ENCODE assay signal across 10 mouse cellular contexts in the genomic region with DNA sequence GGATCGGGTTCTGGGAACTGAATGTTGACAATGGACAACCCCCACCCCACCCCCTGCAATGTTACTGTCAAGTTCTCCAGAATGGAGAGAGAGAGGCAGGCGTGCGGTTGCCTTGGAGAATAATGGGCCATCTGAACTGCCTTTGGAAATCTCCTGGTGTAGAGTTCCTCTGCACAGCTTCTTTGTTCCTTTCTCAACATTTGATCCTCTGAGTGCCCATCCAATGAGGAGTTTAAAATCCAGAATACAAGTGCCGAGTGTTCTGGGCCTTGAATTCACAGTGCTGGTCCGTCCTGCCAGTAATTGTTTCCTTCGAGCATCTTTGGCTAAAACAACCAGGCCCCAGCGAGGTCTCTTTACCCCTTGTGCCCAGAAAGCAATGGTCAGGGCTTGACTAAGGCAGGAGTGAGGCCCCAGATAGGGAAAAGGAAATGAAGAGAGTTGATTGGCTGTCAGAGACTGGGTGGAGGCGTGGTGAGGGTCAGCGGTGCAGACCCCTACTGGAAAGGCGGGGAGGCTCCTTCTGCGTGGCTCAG. TPM values are rescaled to one million over a fixed set of nuclear protein-coding genes. Genes with fewer than 3 reads are reported as not detected.
DNase-seq lines count a peak whose midpoint lies in the region; ATAC-seq and TF ChIP-seq lines count a peak whose summit lies in the region.
"Had no signal": no experiment of that assay in that cellular context is flagged by ENCODE, and none has a peak within 500 bp of the region (broad histone marks: within the 10 kb centered on the region; RNA-seq: fewer than 3 reads in every experiment).

No protein-coding gene starts in this region.

- peaks cover 12% of the 10 kb centered on the region; the same call in 1 of the 2 replicates for H3K36me3 ChIP-seq in liver, adult 2 months (ENCODE audit: control insufficient read depth, insufficient read depth, low read length)
- H3K36me3 ChIP-seq in embryonic facial prominence, embryonic 12.5 days: no peaks in the 10 kb centered on the region
- H3K36me3 ChIP-seq in neural tube, embryonic 12.5 days: no peaks in the 10 kb centered on the region
- H3K36me3 ChIP-seq: heart, embryonic 13.5 days had no signal

- H3K4me1 ChIP-seq in liver, adult 2 months (ENCODE audit: control insufficient read depth, insufficient read depth, low read length): peaks cover 49% of the 10 kb centered on the region
- peaks cover 10% of the 10 kb centered on the region for H3K4me1 ChIP-seq in embryonic facial prominence, embryonic 12.5 days
- H3K4me1 ChIP-seq in neural tube, embryonic 12.5 days: peaks cover 10% of the 10 kb centered on the region; the same call in 1 of the 2 replicates

- peak overlapping the region; percentile 61 for H3K27ac ChIP-seq in liver, adult 2 months (replicated peaks; ENCODE audit: insufficient read depth, low read depth, low read length)
- peak overlapping the region; percentile 46; the same call in 1 of the 2 replicates for H3K27ac ChIP-seq in embryonic facial prominence, embryonic 12.5 days
- no peak overlapping the region for H3K27ac ChIP-seq in neural tube, embryonic 12.5 days
- H3K27ac ChIP-seq: heart, embryonic 13.5 days had no signal

- ATAC-seq in embryonic facial prominence, embryonic 12.5 days (ENCODE audit: insufficient number of reproducible peaks, insufficient read depth, low FRiP score, low TSS enrichment): peak; percentile 60; the same call in 1 of the 2 replicates
- ATAC-seq in neural tube, embryonic 12.5 days (ENCODE audit: low FRiP score, low read depth): peak; percentile 62
- no peak for ATAC-seq in erythroblast, adult 5-6 weeks (replicated peaks; ENCODE audit: low FRiP score, poor library complexity, severe bottlenecking)

- WGBS in liver, adult 2 months: 43% methylated on average over 11 of the region's 11 CpGs
- 43% methylated on average over 11 of the region's 11 CpGs for WGBS in embryonic facial prominence, embryonic 12.5 days
- 22% methylated on average over 11 of the region's 11 CpGs for whole genome bisulfite sequencing in neural tube, embryonic 12.5 days

- no peaks in the 10 kb centered on the region for H3K9me3 ChIP-seq in embryonic facial prominence, embryonic 12.5 days
- no peaks in the 10 kb centered on the region for H3K9me3 ChIP-seq in neural tube, embryonic 12.5 days
- H3K9me3 ChIP-seq: heart, embryonic 13.5 days had no signal

- H3K4me2 ChIP-seq in embryonic facial prominence, embryonic 12.5 days (replicated peaks): no peak overlapping the region
- H3K4me2 ChIP-seq in neural tube, embryonic 12.5 days (replicated peaks): no peak overlapping the region
- H3K4me2 ChIP-seq: heart, embryonic 13.5 days had no signal

- DNase-seq in liver, adult 2 months (ENCODE audit: extremely low read depth, low read depth, low spot score): no peak
- no peak for DNase-seq in liver
- DNase-seq in layer of hippocampus, postnatal 36 days: peak; percentile 23 to 32
- DNase-seq in gastrocnemius, adult 8-10 months (ENCODE audit: low spot score in 2 of 2): no peak
- DNase-seq in gastrocnemius, postnatal 4 days (ENCODE audit: low spot score in 2 of 2): no peak

- peak overlapping the region; percentile 32; the same call in 1 of the 2 replicates for H3K4me3 ChIP-seq in liver, adult 2 months (ENCODE audit: insufficient read depth, low read depth, low read length)
- no peak overlapping the region for H3K4me3 ChIP-seq in embryonic facial prominence, embryonic 12.5 days
- H3K4me3 ChIP-seq in neural tube, embryonic 12.5 days: no peak overlapping the region
- H3K4me3 ChIP-seq: heart, embryonic 13.5 days had no signal

- no peak for TF ChIP-seq CTCF in liver, adult 2 months (IDR thresholded peaks at IDR 0.05; ENCODE audit: low read depth, low read length)

- H3K27me3 ChIP-seq in liver, adult 2 months (ENCODE audit: control insufficient read depth, insufficient read depth, low read length): no peaks in the 10 kb centered on the region
- no peaks in the 10 kb centered on the region for H3K27me3 ChIP-seq in embryonic facial prominence, embryonic 12.5 days
- no peaks in the 10 kb centered on the region for H3K27me3 ChIP-seq in neural tube, embryonic 12.5 days (replicated peaks)
- H3K27me3 ChIP-seq: heart, embryonic 13.5 days had no signal

- H3K9ac ChIP-seq in liver, adult 2 months (ENCODE audit: low read depth, low read length): peak overlapping the region; percentile 63
- no peak overlapping the region for H3K9ac ChIP-seq in embryonic facial prominence, embryonic 12.5 days
- no peak overlapping the region for H3K9ac ChIP-seq in neural tube, embryonic 12.5 days
- H3K9ac ChIP-seq: heart, embryonic 13.5 days had no signal

- peaks cover 39% of the 10 kb centered on the region for H3K79me2 ChIP-seq in liver, adult 2 months (ENCODE audit: control insufficient read depth, insufficient read depth, low read length)

- no peak for TF ChIP-seq POLR2A in liver, adult 2 months (IDR thresholded peaks at IDR 0.05; ENCODE audit: extremely low read depth, insufficient read depth, low read length)

RNA-seq across cellular contexts. Expression of gene Gpam, which starts 4.0 kb away (rescaled TPM):
- total RNA-seq in liver, adult 2 months (2014; rRNA removed): 261 and 274 TPM in 2 replicates
- 90.2 and 102 TPM in 2 replicates for polyA plus RNA-seq in liver, adult 2 months (2012; rRNA removed)
- polyA plus RNA-seq in embryonic facial prominence, embryonic 12.5 days (2016; fragmentation: Nextera tagmentation; extraction: Ambion mirVana): 18.0 and 18.5 TPM in 2 replicates
- 10 to 100 TPM; 46.0 to 48.0 TPM for total RNA-seq in layer of hippocampus, postnatal 36 days (2021)
- 19.6 and 21.0 TPM in 2 replicates for polyA plus RNA-seq in neural tube, embryonic 12.5 days (2016; fragmentation: Nextera tagmentation; extraction: Ambion mirVana)
- total RNA-seq in erythroblast, adult 5-6 weeks (2015; ENCODE audit: low replicate concordance): 0.38 and 1.0 TPM in 2 replicates
- 1.7 and 1.9 TPM in 2 replicates for total RNA-seq in erythroblast, adult 5-6 weeks (2017; ENCODE audit: low replicate concordance)
- total RNA-seq in gastrocnemius, adult 8-10 months (2022): 100 to 1,000 TPM in 1 of 4 experiments, 10 to 100 TPM in 3; 90.2 to 104 (median 98.9) TPM
- 10 to 100 TPM; 67.6 to 79.1 TPM for total RNA-seq in gastrocnemius, postnatal 4 days (2021)

RNA-seq across cellular contexts. Expression of gene Tectb, which starts 57.5 kb away (rescaled TPM):
- total RNA-seq in liver, adult 2 months (2014; rRNA removed): 0.18 and 0.20 TPM in 2 replicates
- 0.07 TPM in 1 of 2 replicates, not detected in the other for polyA plus RNA-seq in liver, adult 2 months (2012; rRNA removed)
- polyA plus RNA-seq in embryonic facial prominence, embryonic 12.5 days (2016; fragmentation: Nextera tagmentation; extraction: Ambion mirVana): 0.15 and 0.27 TPM in 2 replicates
- not detected for total RNA-seq in layer of hippocampus, postnatal 36 days (2021)
- not detected in 2 replicates for polyA plus RNA-seq in neural tube, embryonic 12.5 days (2016; fragmentation: Nextera tagmentation; extraction: Ambion mirVana)
- not detected in 2 replicates for total RNA-seq in erythroblast, adult 5-6 weeks (2015; ENCODE audit: low replicate concordance)
- total RNA-seq in erythroblast, adult 5-6 weeks (2017; ENCODE audit: low replicate concordance): not detected in 2 replicates
- total RNA-seq in gastrocnemius, adult 8-10 months (2022): not detected
- under 1 TPM; 0.22 to 0.29 TPM for total RNA-seq in gastrocnemius, postnatal 4 days (2021)
- total RNA-seq: MEL had no signal
- polyA plus RNA-seq: heart, embryonic 13.5 days had no signal

Comparison
In these comparisons a context has a peak if more than half of its experiments do, and no peak if none do; other contexts are left out.
1. DNase-seq: peak in layer of hippocampus, postnatal 36 days (2 of 2); none in liver, adult 2 months (single experiment), liver (single experiment), gastrocnemius, adult 8-10 months (0 of 2) and gastrocnemius, postnatal 4 days (0 of 2).
2. RNA of gene Gpam, which starts 4.0 kb away (total RNA-seq): 261 to 274 TPM in liver, adult 2 months, 90.2 to 104 TPM in gastrocnemius, adult 8-10 months, 67.6 to 79.1 TPM in gastrocnemius, postnatal 4 days and 46.0 to 48.0 TPM in layer of hippocampus, postnatal 36 days; 0.38 to 1.9 TPM in erythroblast, adult 5-6 weeks; every median in the first group is over 10 times any median in the second.